Mouse (Mus musculus) MEL (cell line): ENCODE measurements around the gene Tgfb1.

ENCODE experiments used
- CTCF ChIP-seq, 3 experiments: IDR thresholded peaks in 2 of 3; conservative IDR thresholded peaks in 1 of 3; 2 replicates each; pipeline ENCODE4 v1.5.1; 2011 to 2012; ENCODE audit warnings: low read length in 3 of 3, low read depth in 2 of 3, mild to moderate bottlenecking in 2 of 3, improper control_type of control experiment in 1 of 3, inconsistent platforms in 1 of 3, mixed read lengths in 1 of 3, moderate library complexity in 1 of 3; ENCODE audit not compliant: control insufficient read depth in 1 of 3, insufficient read depth in 1 of 3, poor library complexity in 1 of 3, severe bottlenecking in 1 of 3
- MAFK ChIP-seq: IDR thresholded peaks from 2 replicates; pipeline ENCODE4 v1.6.1; 2011; ENCODE audit warnings: low read depth, mild to moderate bottlenecking, low read length, improper control_type of control experiment, borderline replicate concordance
- MAX ChIP-seq: IDR thresholded peaks from 2 replicates; pipeline ENCODE4 v1.6.1; 2011; ENCODE audit warnings: low read length, improper control_type of control experiment
- POLR2A ChIP-seq, 2 experiments: IDR thresholded peaks; 2 replicates each; pipeline ENCODE4 v1.6.1; 2011 to 2012; ENCODE audit warnings: low read length in 2 of 2, mild to moderate bottlenecking in 2 of 2, control low read depth in 1 of 2, improper control_type of control experiment in 1 of 2, low read depth in 1 of 2, moderate library complexity in 1 of 2; ENCODE audit not compliant: control insufficient read depth in 1 of 2, insufficient read depth in 1 of 2, poor library complexity in 1 of 2
- RAD21 ChIP-seq: IDR thresholded peaks from 2 replicates; pipeline ENCODE4 v1.6.1; 2011; ENCODE audit warnings: mild to moderate bottlenecking, low read depth, low read length, improper control_type of control experiment

- TF ChIP-seq MAX (no peak), POLR2A (IDR thresholded peaks at IDR 0.05; ENCODE audit: control insufficient read depth in 1 of 2, insufficient read depth in 1 of 2, low read depth in 1 of 2, low read length in 2 of 2, poor library complexity in 1 of 2) (no peak), MAFK (no peak), RAD21 (no peak), CTCF (IDR thresholded peaks at IDR 0.05 in 2 of 3, conservative IDR thresholded peaks at IDR 0.05 in 1 of 3; ENCODE audit: control insufficient read depth in 1 of 3, insufficient read depth in 1 of 3, low read depth in 2 of 3, low read length in 3 of 3, poor library complexity in 1 of 3, severe bottlenecking in 1 of 3) (no peak)
Observed at GRCm38 (mm10) chr7:25714581-25714980, 27.8 kb downstream of the Tgfb1 start.
